Mouse (Mus musculus): Measurements from ENCODE around the gene Zfp978.
"Not testable (repeated sequence)": the region's sequence is repeated elsewhere in the genome, so short reads cannot be mapped to it uniquely, and the experiment has no call there.

Zfp978 gene

GRCm38 (mm10) chr4:147351376-147351980, 9.6 kb upstream of the Zfp978 start:
- not testable (repeated sequence) for DNase-seq

GRCm38 (mm10) chr4:147353626-147354025, 7.5 kb upstream of the Zfp978 start:
- not testable (repeated sequence) for DNase-seq

- DNase-seq, result not testable (repeated sequence)
These were observed 5.1 kb upstream of the Zfp978 start for GRCm38 (mm10) chr4:147356042-147356441.

GRCm38 (mm10) chr4:147357195-147357594, 3.9 kb upstream of the Zfp978 start:
- not testable (repeated sequence) for DNase-seq

GRCm38 (mm10) chr4:147361872-147362271, 769 bp downstream of the Zfp978 start:
- DNase-seq, result not testable (repeated sequence)

- not testable (repeated sequence) for DNase-seq
These were observed 8.5 kb downstream of the Zfp978 start for GRCm38 (mm10) chr4:147369564-147369963.

GRCm38 (mm10) chr4:147383199-147383598, 22.1 kb downstream of the Zfp978 start:
- DNase-seq, result not testable (repeated sequence)

GRCm38 (mm10) chr4:147397201-147397600, 36.1 kb downstream of the Zfp978 start:
- not testable (repeated sequence) for DNase-seq

- DNase-seq, result not testable (repeated sequence)
These were observed 37.0 kb downstream of the Zfp978 start for GRCm38 (mm10) chr4:147397934-147398682.

GRCm38 (mm10) chr4:147398741-147399140, 37.6 kb downstream of the Zfp978 start:
- not testable (repeated sequence) for DNase-seq

- DNase-seq, result not testable (repeated sequence)
These were observed 38.4 kb downstream of the Zfp978 start for GRCm38 (mm10) chr4:147399505-147399904.

GRCm38 (mm10) chr4:147400031-147400847, 39.1 kb downstream of the Zfp978 start:
- DNase-seq, result not testable (repeated sequence)

- DNase-seq, result not testable (repeated sequence)
These were observed 40.0 kb downstream of the Zfp978 start for GRCm38 (mm10) chr4:147400848-147401715.

- DNase-seq, result not testable (repeated sequence)
These were observed 40.8 kb downstream of the Zfp978 start for GRCm38 (mm10) chr4:147401736-147402506.

GRCm38 (mm10) chr4:147402507-147402890, 41.4 kb downstream of the Zfp978 start:
- DNase-seq, result not testable (repeated sequence)

GRCm38 (mm10) chr4:147403509-147403908, 42.4 kb downstream of the Zfp978 start:
- DNase-seq, result not testable (repeated sequence)

- not testable (repeated sequence) for DNase-seq
These were observed 43.1 kb downstream of the Zfp978 start for GRCm38 (mm10) chr4:147403931-147404913.

GRCm38 (mm10) chr4:147406735-147407462, 45.8 kb downstream of the Zfp978 start:
- no peak for DNase-seq

- no peak for DNase-seq
These were observed 46.3 kb downstream of the Zfp978 start for GRCm38 (mm10) chr4:147407463-147407822.
